Mouse (Mus musculus): ENCODE data around the gene Ubap1.

DNA sequence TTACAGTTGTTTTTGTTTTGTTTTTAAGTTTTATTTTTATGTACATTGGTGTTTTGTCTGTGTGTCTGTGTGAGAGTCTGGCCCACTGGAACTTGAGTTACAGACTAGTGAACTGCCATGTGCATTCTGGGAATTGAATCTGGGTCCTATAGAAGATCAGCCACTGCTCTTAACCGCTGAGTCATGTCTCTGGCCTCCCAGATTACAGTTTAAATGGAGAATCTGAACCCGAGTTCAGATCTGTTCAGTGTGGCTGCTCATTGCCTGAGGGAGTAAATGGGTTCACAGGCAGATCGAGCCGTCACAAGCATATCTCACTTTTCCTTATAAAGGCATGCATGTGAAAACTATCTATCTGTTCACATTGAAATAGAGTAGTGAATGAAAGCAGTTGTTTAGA is 4.0 kb downstream of the Ubap1 start:
- TF ChIP-seq CTCF (IDR thresholded peaks at IDR 0.05; ENCODE audit: low read depth): no peak
- TF ChIP-seq EP300 (IDR thresholded peaks at IDR 0.05; ENCODE audit: low read depth): peak; percentile 66

Data from liver, embryonic 14.5 days (tissue).